Mouse (Mus musculus) small intestine, adult 2 months (tissue): ENCODE measurements around the gene Cdh12. TPM values are rescaled to one million over a fixed set of nuclear protein-coding genes. Genes with fewer than 3 reads are reported as not detected.
"Not testable (repeated sequence)": the region's sequence is repeated elsewhere in the genome, so short reads cannot be mapped to it uniquely, and the experiment has no call there.

Experiments used
- H3K27ac ChIP-seq: fragments of 200-500 bp; 2 replicates; pipeline ENCODE4 v1.5.1; 2012; ENCODE audit warnings: low read depth, low read length, control low read depth, inconsistent platforms; ENCODE audit not compliant: insufficient read depth
- H3K27me3 ChIP-seq: fragments of 200-500 bp; 2 replicates; pipeline ENCODE4 v1.6.1; 2012; ENCODE audit warnings: mild to moderate bottlenecking, moderate library complexity, low read length, inconsistent platforms; ENCODE audit not compliant: control insufficient read depth, insufficient read depth
- H3K36me3 ChIP-seq: fragments of 200-500 bp; 2 replicates; pipeline ENCODE4 v1.6.1; 2012; ENCODE audit warnings: mild to moderate bottlenecking, low read length, control low read depth, inconsistent platforms; ENCODE audit not compliant: control insufficient read depth, insufficient read depth
- H3K4me1 ChIP-seq: fragments of 200-500 bp; 2 replicates; pipeline ENCODE4 v1.6.1; 2012; ENCODE audit warnings: low read length, inconsistent platforms, mixed read lengths; ENCODE audit not compliant: control insufficient read depth, insufficient read depth, insufficient read length
- H3K4me3 ChIP-seq: fragments of 200-500 bp; 2 replicates; pipeline ENCODE4 v1.5.1; 2012; ENCODE audit warnings: low read depth, mild to moderate bottlenecking, control low read depth, inconsistent platforms, low read length, moderate library complexity
- CTCF ChIP-seq: fragments of 200-500 bp; IDR thresholded peaks from 2 replicates; pipeline ENCODE4 v1.5.1; 2012; ENCODE audit warnings: low read depth, mild to moderate bottlenecking, control low read depth, inconsistent platforms, low read length, moderate library complexity, mixed read lengths; ENCODE audit not compliant: insufficient replicate concordance, insufficient read length; ENCODE audit errors: extremely low read depth
- POLR2A ChIP-seq: fragments of 200-500 bp; IDR thresholded peaks from 2 replicates; pipeline ENCODE4 v1.6.1; 2012; ENCODE audit warnings: low read depth, mild to moderate bottlenecking, control low read depth, inconsistent platforms, low read length, moderate library complexity
- WGBS: fragments of 180-500 bp; shearing (Covaris S2); methylation state at CpG from one replicate; pipeline ENCODE4 v1.1.7; 2018; 5-methylcytosine and 5-hydroxymethylcytosine counted together
- polyA plus RNA-seq: library from polyadenylated mRNA; depleted of rRNA; stranded (reverse); fragments of >200 nt; gene quantifications from 2 replicates; pipeline ENCODE4 v1.2.3, GENCODE M21; 2012

The Cdh12 gene
- polyA plus RNA-seq, 1 experiment, result not detected

GRCm38 (mm10) chr15:21069264-21069663, 620.2 kb downstream of the Cdh12 start:
- 48% methylated on average over 2 of the region's 2 CpGs for WGBS

GRCm38 (mm10) chr15:21092824-21093223, 643.8 kb downstream of the Cdh12 start:
- H3K4me1 ChIP-seq, result no peaks in the 10 kb centered on the region
- no peaks in the 10 kb centered on the region for H3K36me3 ChIP-seq
- TF ChIP-seq POLR2A (no peak), CTCF (no peak)
- H3K27ac ChIP-seq, result no peak overlapping the region
- H3K27me3 ChIP-seq, result no peaks in the 10 kb centered on the region
- H3K4me3 ChIP-seq, result no peak overlapping the region
- 75% methylated on average over 1 of the region's 1 CpGs for WGBS

More at GRCm38 (mm10) chr15:21069264-21069663, 620.2 kb downstream of the Cdh12 start:
- no peaks in the 10 kb centered on the region for H3K27me3 ChIP-seq
- H3K27ac ChIP-seq, result no peak overlapping the region
- no peaks in the 10 kb centered on the region for H3K36me3 ChIP-seq
- TF ChIP-seq POLR2A (no peak), CTCF (no peak)
- no peak overlapping the region for H3K4me3 ChIP-seq
- no peaks in the 10 kb centered on the region for H3K4me1 ChIP-seq

- no peaks in the 10 kb centered on the region for H3K36me3 ChIP-seq
- 18% methylated on average over 11 of the region's 11 CpGs for WGBS
- no peak overlapping the region for H3K4me3 ChIP-seq
- TF ChIP-seq POLR2A (no peak), CTCF (no peak)
- H3K27ac ChIP-seq, result no peak overlapping the region
- no peaks in the 10 kb centered on the region for H3K4me1 ChIP-seq
- no peaks in the 10 kb centered on the region for H3K27me3 ChIP-seq
Observed at GRCm38 (mm10) chr15:21109009-21109841, 660.2 kb downstream of the Cdh12 start.

- H3K4me1 ChIP-seq, result no peaks in the 10 kb centered on the region
- H3K36me3 ChIP-seq, result no peaks in the 10 kb centered on the region
- 79% methylated on average over 4 of the region's 4 CpGs for WGBS
- no peak overlapping the region for H3K4me3 ChIP-seq
- no peak overlapping the region for H3K27ac ChIP-seq
- TF ChIP-seq POLR2A, result no peak
- TF ChIP-seq CTCF, result no peak
- H3K27me3 ChIP-seq, result no peaks in the 10 kb centered on the region
Observed at GRCm38 (mm10) chr15:21109889-21110500, 660.9 kb downstream of the Cdh12 start.

- WGBS, result 25% methylated on average over 23 of the region's 23 CpGs
- TF ChIP-seq CTCF, result no peak
- TF ChIP-seq POLR2A, result no peak
- Histone ChIP-seq H3K27me3 (no peaks in the 10 kb centered on the region), H3K27ac (no peak overlapping the region), H3K4me3 (no peak overlapping the region), H3K36me3 (no peaks in the 10 kb centered on the region), H3K4me1 (no peaks in the 10 kb centered on the region)
Observed at GRCm38 (mm10) chr15:21110874-21111603, 662.0 kb downstream of the Cdh12 start.

GRCm38 (mm10) chr15:21114775-21115174, 665.7 kb downstream of the Cdh12 start:
- 50% methylated on average over 1 of the region's 2 CpGs for WGBS
- H3K4me3 ChIP-seq, result not testable (repeated sequence)

GRCm38 (mm10) chr15:21130660-21131059, 681.6 kb downstream of the Cdh12 start:
- Histone ChIP-seq H3K4me3 (no peak overlapping the region), H3K27me3 (no peaks in the 10 kb centered on the region), H3K4me1 (no peaks in the 10 kb centered on the region), H3K36me3 (no peaks in the 10 kb centered on the region), H3K27ac (no peak overlapping the region)
- TF ChIP-seq POLR2A (no peak), CTCF (no peak)

More at GRCm38 (mm10) chr15:21114775-21115174, 665.7 kb downstream of the Cdh12 start:
- not testable (repeated sequence) for H3K27ac ChIP-seq, H3K27me3 ChIP-seq, H3K36me3 ChIP-seq, H3K4me1 ChIP-seq
